Mouse (Mus musculus): ENCODE measurements around the gene Soat1. TPM values are rescaled to one million over a fixed set of nuclear protein-coding genes. Genes with fewer than 3 reads are reported as not detected.

The Soat1 gene
- total RNA-seq, 1 experiment: 62.4 TPM

- no peak for DNase-seq (ENCODE audit: low read depth, low spot score)
- in situ Hi-C loops (cut with MboI; ENCODE audit: low sequenced_read_pairs in 2 of 2, unreplicated experiment in 2 of 2): no loop called here
- H3K4me1 ChIP-seq (ENCODE audit: control insufficient read depth in 2 of 2, insufficient read depth in 2 of 2, low read length in 2 of 2, poor library complexity in 1 of 2): no peaks in the 10 kb centered on the region
- no peak overlapping the region for H3K4me3 ChIP-seq (ENCODE audit: insufficient read depth in 1 of 2, low read depth in 1 of 2, low read length in 2 of 2, poor library complexity in 1 of 2, severe bottlenecking in 1 of 2)
- peaks cover 4% of the 10 kb centered on the region; the same call in 1 of the 2 replicates for H3K36me3 ChIP-seq (ENCODE audit: control insufficient read depth, insufficient read depth, low read length, poor library complexity, severe bottlenecking)
- no peak overlapping the region for H3K9ac ChIP-seq (ENCODE audit: insufficient read depth, low read depth, low read length, poor library complexity, severe bottlenecking)
- TF ChIP-seq CHD2 (IDR thresholded peaks at IDR 0.05; ENCODE audit: low read depth, low read length) (no peak), ZNF384 (IDR thresholded peaks at IDR 0.05; ENCODE audit: low read depth, low read length) (no peak), MAFK (IDR thresholded peaks at IDR 0.05; ENCODE audit: insufficient read depth, low read depth, low read length) (no peak), HCFC1 (IDR thresholded peaks at IDR 0.05; ENCODE audit: borderline replicate concordance, insufficient read depth, low read length) (no peak), ZC3H11A (IDR thresholded peaks at IDR 0.05; ENCODE audit: borderline replicate concordance, low read depth, low read length) (no peak)
- H3K27ac ChIP-seq (ENCODE audit: insufficient read depth, low read depth, low read length, poor library complexity, severe bottlenecking): no peak overlapping the region
- H3K9me3 ChIP-seq (ENCODE audit: control insufficient read depth, insufficient read depth, low read depth, low read length): no peaks in the 10 kb centered on the region
These were observed 13.9 kb downstream of the Soat1 start for GRCm38 (mm10) chr1:156460216-156460615.

- Histone ChIP-seq H3K9me3 (ENCODE audit: control insufficient read depth, insufficient read depth, low read depth, low read length) (no peaks in the 10 kb centered on the region), H3K4me1 (ENCODE audit: control insufficient read depth in 2 of 2, insufficient read depth in 2 of 2, low read length in 2 of 2, poor library complexity in 1 of 2) (no peaks in the 10 kb centered on the region), H3K36me3 (ENCODE audit: control insufficient read depth, insufficient read depth, low read length, poor library complexity, severe bottlenecking) (peaks cover 6% of the 10 kb centered on the region; the same call in 1 of the 2 replicates), H3K9ac (ENCODE audit: insufficient read depth, low read depth, low read length, poor library complexity, severe bottlenecking) (no peak overlapping the region), H3K4me3 (ENCODE audit: insufficient read depth in 1 of 2, low read depth in 1 of 2, low read length in 2 of 2, poor library complexity in 1 of 2, severe bottlenecking in 1 of 2) (no peak overlapping the region), H3K27ac (ENCODE audit: insufficient read depth, low read depth, low read length, poor library complexity, severe bottlenecking) (no peak overlapping the region)
- DNase-seq (ENCODE audit: low read depth, low spot score): no peak
- in situ Hi-C loops (cut with MboI; ENCODE audit: low sequenced_read_pairs in 2 of 2, unreplicated experiment in 2 of 2): no loop called here
- no peak for TF ChIP-seq MAFK (IDR thresholded peaks at IDR 0.05; ENCODE audit: insufficient read depth, low read depth, low read length)
- TF ChIP-seq ZC3H11A (IDR thresholded peaks at IDR 0.05; ENCODE audit: borderline replicate concordance, low read depth, low read length): no peak
- no peak for TF ChIP-seq ZNF384 (IDR thresholded peaks at IDR 0.05; ENCODE audit: low read depth, low read length)
- TF ChIP-seq CHD2 (IDR thresholded peaks at IDR 0.05; ENCODE audit: low read depth, low read length): no peak
- TF ChIP-seq HCFC1 (IDR thresholded peaks at IDR 0.05; ENCODE audit: borderline replicate concordance, insufficient read depth, low read length): no peak
These were observed 14.4 kb downstream of the Soat1 start for GRCm38 (mm10) chr1:156459690-156460089.

GRCm38 (mm10) chr1:156458391-156459060 is 15.6 kb downstream of the Soat1 start:
- Histone ChIP-seq H3K4me1 (ENCODE audit: control insufficient read depth in 2 of 2, insufficient read depth in 2 of 2, low read length in 2 of 2, poor library complexity in 1 of 2) (no peaks in the 10 kb centered on the region), H3K9me3 (ENCODE audit: control insufficient read depth, insufficient read depth, low read depth, low read length) (no peaks in the 10 kb centered on the region), H3K36me3 (ENCODE audit: control insufficient read depth, insufficient read depth, low read length, poor library complexity, severe bottlenecking) (peaks cover 6% of the 10 kb centered on the region; the same call in 1 of the 2 replicates), H3K4me3 (ENCODE audit: insufficient read depth in 1 of 2, low read depth in 1 of 2, low read length in 2 of 2, poor library complexity in 1 of 2, severe bottlenecking in 1 of 2) (no peak overlapping the region), H3K9ac (ENCODE audit: insufficient read depth, low read depth, low read length, poor library complexity, severe bottlenecking) (no peak overlapping the region), H3K27ac (ENCODE audit: insufficient read depth, low read depth, low read length, poor library complexity, severe bottlenecking) (no peak overlapping the region)
- in situ Hi-C loops (cut with MboI; ENCODE audit: low sequenced_read_pairs in 2 of 2, unreplicated experiment in 2 of 2): no loop called here
- TF ChIP-seq ZNF384 (IDR thresholded peaks at IDR 0.05; ENCODE audit: low read depth, low read length) (no peak), MAFK (IDR thresholded peaks at IDR 0.05; ENCODE audit: insufficient read depth, low read depth, low read length) (no peak), ZC3H11A (IDR thresholded peaks at IDR 0.05; ENCODE audit: borderline replicate concordance, low read depth, low read length) (no peak), CHD2 (IDR thresholded peaks at IDR 0.05; ENCODE audit: low read depth, low read length) (no peak), HCFC1 (IDR thresholded peaks at IDR 0.05; ENCODE audit: borderline replicate concordance, insufficient read depth, low read length) (no peak)
- DNase-seq (ENCODE audit: low read depth, low spot score): no peak

GRCm38 (mm10) chr1:156455005-156455758 is 18.9 kb downstream of the Soat1 start:
- H3K9me3 ChIP-seq (ENCODE audit: control insufficient read depth, insufficient read depth, low read depth, low read length): no peaks in the 10 kb centered on the region
- no peak overlapping the region for H3K9ac ChIP-seq (ENCODE audit: insufficient read depth, low read depth, low read length, poor library complexity, severe bottlenecking)
- no peak overlapping the region for H3K27ac ChIP-seq (ENCODE audit: insufficient read depth, low read depth, low read length, poor library complexity, severe bottlenecking)
- peaks cover 8% of the 10 kb centered on the region; the same call in 1 of the 2 replicates for H3K36me3 ChIP-seq (ENCODE audit: control insufficient read depth, insufficient read depth, low read length, poor library complexity, severe bottlenecking)
- DNase-seq (ENCODE audit: low read depth, low spot score): no peak
- peaks cover 0 to 1% of the 10 kb centered on the region in 2 experiments; a peak in 1 of 4 replicates for H3K4me1 ChIP-seq (ENCODE audit: control insufficient read depth in 2 of 2, insufficient read depth in 2 of 2, low read length in 2 of 2, poor library complexity in 1 of 2)
- H3K4me3 ChIP-seq (ENCODE audit: insufficient read depth in 1 of 2, low read depth in 1 of 2, low read length in 2 of 2, poor library complexity in 1 of 2, severe bottlenecking in 1 of 2): no peak overlapping the region
- TF ChIP-seq ZC3H11A (IDR thresholded peaks at IDR 0.05; ENCODE audit: borderline replicate concordance, low read depth, low read length) (no peak), HCFC1 (IDR thresholded peaks at IDR 0.05; ENCODE audit: borderline replicate concordance, insufficient read depth, low read length) (no peak), MAFK (IDR thresholded peaks at IDR 0.05; ENCODE audit: insufficient read depth, low read depth, low read length) (no peak), CHD2 (IDR thresholded peaks at IDR 0.05; ENCODE audit: low read depth, low read length) (no peak), ZNF384 (IDR thresholded peaks at IDR 0.05; ENCODE audit: low read depth, low read length) (no peak)
- in situ Hi-C loops (cut with MboI; ENCODE audit: low sequenced_read_pairs in 2 of 2, unreplicated experiment in 2 of 2): no loop called here
